Mouse (Mus musculus) kidney, adult 2 months (tissue): ENCODE measurements around the gene Brsk2.

Experiments
- CTCF ChIP-seq: fragments of 200-500 bp; conservative IDR thresholded peaks from 2 replicates; pipeline ENCODE4 v1.5.1; 2011; ENCODE audit warnings: low read depth, mild to moderate bottlenecking, control low read depth, low read length, moderate library complexity, mixed read lengths; ENCODE audit not compliant: insufficient read depth, insufficient read length
- POLR2A ChIP-seq: fragments of 200-500 bp; IDR thresholded peaks from one replicate; pipeline ENCODE4 v1.6.1; 2011; ENCODE audit warnings: low read depth, low read length, control low read depth

DNA sequence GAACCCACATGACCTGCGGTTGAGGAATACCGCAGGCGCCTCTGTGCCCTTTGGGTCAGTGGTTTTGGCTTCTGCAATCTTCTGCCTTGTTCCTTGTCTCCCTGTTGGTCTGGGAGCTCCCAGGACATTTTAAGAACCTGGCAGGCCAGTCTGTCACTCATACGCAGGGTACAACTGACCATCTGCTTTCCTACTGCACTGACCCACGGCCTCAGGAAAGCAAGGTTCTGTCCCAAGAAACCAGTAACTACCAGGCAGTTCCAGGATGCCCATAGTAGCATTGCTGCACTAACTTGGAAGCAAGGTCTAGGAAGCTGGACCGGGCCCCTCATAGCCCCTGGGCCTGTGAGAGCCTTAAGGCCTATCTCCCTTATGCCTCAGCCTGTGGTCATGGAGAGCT lies 14.6 kb upstream of the Brsk2 start:
- TF ChIP-seq CTCF (no peak), POLR2A (no peak)
